Mouse (Mus musculus) E14TG2a.4 (cell line): ENCODE data around the gene Stk40.

Experiments used
- H3K27me3 ChIP-seq: 2 replicates; pipeline ENCODE4 v1.6.1; 2014; ENCODE audit warnings: low read length, control low read depth; ENCODE audit not compliant: insufficient read depth
- H3K36me3 ChIP-seq: 2 replicates; pipeline ENCODE4 v1.6.1; 2014; ENCODE audit warnings: low read length, control low read depth; ENCODE audit not compliant: insufficient read depth
- H3K4me1 ChIP-seq: replicated peaks from 2 replicates; pipeline ENCODE4 v1.6.1; 2014; ENCODE audit warnings: low read depth, low read length, control low read depth
- H3K4me3 ChIP-seq: replicated peaks from 2 replicates; pipeline ENCODE4 v1.5.1; 2014; ENCODE audit warnings: mild to moderate bottlenecking, low read length
- H3K9me3 ChIP-seq: 2 replicates; pipeline ENCODE4 v1.6.1; 2014; ENCODE audit warnings: low read length, control low read depth
- CTCF ChIP-seq: conservative IDR thresholded peaks from 2 replicates; pipeline ENCODE4 v1.5.1; 2014; ENCODE audit warnings: low read length
- NANOG ChIP-seq: IDR thresholded peaks from 2 replicates; pipeline ENCODE4 v1.6.1; 2014; ENCODE audit warnings: borderline replicate concordance, low read length, mixed read lengths
- POU5F1 ChIP-seq: IDR thresholded peaks from 2 replicates; pipeline ENCODE4 v1.6.1; 2014; ENCODE audit warnings: low read length, borderline replicate concordance

The Stk40 gene

DNA sequence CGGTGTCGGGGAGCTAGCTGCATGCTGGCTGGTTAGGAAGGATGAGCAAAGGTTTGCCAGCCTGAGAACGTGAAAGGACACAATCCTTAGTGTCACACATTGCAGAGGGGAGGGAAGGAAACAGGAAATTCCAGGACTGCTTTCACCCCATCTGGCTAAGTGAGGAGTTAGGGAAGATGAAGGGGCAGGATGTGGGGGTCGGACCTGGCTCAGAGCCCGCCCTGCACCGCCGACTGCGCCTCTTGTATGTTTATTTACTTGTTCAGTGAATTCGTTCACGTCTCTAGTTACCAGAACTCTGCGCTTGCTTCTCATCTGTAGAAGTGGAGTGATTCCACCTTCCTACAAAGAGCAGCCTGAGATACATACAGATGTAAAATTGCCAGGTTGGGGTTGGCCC is 26.7 kb downstream of the Stk40 start:
- Histone ChIP-seq H3K36me3 (peaks cover 99% of the 10 kb centered on the region), H3K27me3 (no peaks in the 10 kb centered on the region), H3K4me1 (peaks cover 36% of the 10 kb centered on the region), H3K4me3 (no peak overlapping the region), H3K9me3 (no peaks in the 10 kb centered on the region)
- no peak for TF ChIP-seq CTCF
- TF ChIP-seq NANOG: no peak
- TF ChIP-seq POU5F1: no peak

DNA sequence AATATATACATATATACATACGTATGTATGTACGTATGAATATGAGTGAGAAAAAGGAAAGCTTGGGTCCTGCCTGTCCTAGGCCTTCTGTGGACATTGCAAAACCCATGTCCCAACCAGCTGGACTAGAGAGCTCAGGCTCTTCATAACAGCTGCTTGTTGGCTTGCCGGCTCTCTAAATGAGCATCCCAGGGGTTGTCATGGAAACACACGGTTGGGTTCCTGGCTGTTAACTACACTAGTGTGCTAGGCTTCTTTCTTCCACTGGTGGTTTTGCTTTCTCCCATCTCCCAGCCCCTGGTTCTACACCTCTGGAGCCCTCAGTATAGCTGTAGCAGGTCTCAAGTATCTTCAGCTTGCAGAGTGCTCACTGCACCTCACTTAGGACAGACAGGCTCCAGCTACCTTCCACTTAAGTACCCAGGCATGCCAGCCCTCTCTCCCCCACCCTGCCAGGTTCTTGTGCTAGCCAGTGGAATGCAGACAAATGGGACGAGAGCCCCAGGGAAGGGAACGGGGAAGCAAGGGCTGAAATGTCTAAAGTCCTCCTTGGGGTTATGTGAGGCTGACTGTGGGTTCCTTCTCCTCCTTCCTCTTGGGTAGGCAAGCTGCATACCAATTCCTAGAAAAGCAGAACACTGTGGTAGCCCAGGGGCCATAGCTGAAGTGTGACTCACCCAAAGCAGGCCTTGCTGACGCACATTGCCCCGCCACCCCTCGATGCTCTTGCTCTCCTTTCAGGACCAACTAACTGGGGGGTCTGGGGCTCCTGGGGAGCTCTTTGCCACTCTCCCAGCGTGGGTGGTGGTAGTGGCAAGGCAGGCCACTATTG is 27.7 kb downstream of the Stk40 start:
- no peak for TF ChIP-seq NANOG
- no peak for TF ChIP-seq POU5F1
- TF ChIP-seq CTCF: no peak
- Histone ChIP-seq H3K27me3 (no peaks in the 10 kb centered on the region), H3K4me1 (peaks cover 40% of the 10 kb centered on the region), H3K36me3 (peaks cover 98% of the 10 kb centered on the region), H3K9me3 (no peaks in the 10 kb centered on the region), H3K4me3 (no peak overlapping the region)

DNA sequence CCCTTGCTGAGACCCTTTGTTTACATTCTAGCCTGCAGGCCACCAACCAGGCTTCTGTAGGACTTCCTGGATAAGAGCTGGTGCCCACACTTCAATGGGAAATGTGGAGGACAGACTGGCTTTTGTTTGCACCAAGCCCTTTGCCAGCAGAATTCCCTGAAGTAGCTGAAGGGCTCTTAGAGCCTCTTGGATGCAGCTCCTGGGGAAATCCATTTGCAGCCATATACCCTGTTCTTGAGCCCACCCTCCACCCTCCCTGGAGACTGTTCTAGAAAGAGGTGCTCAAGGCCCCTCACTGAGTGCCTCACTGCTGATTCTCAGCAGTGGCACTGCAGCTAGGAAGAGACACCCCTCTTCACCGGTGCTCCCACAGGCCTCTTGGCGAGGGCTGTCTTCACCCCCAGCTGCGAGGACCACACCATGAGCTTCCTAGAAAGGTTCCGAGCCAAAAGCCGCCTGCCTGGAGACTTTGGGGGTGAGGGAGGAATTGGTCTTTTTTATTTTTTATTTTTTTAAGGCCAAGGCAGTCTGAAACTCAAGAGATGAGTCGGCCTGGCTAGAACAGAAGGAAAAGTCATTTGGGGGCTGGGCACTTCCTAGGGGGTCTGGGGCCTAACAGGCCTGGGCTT is 29.0 kb downstream of the Stk40 start:
- Histone ChIP-seq H3K4me3 (no peak overlapping the region), H3K27me3 (no peaks in the 10 kb centered on the region), H3K4me1 (peaks cover 49% of the 10 kb centered on the region), H3K9me3 (no peaks in the 10 kb centered on the region), H3K36me3 (peaks cover 96% of the 10 kb centered on the region)
- TF ChIP-seq CTCF: no peak
- TF ChIP-seq POU5F1: no peak
- no peak for TF ChIP-seq NANOG

GRCm38 (mm10) chr4:126134236-126134635 is 30.5 kb downstream of the Stk40 start:
- Histone ChIP-seq H3K4me3 (no peak overlapping the region), H3K27me3 (no peaks in the 10 kb centered on the region), H3K36me3 (peaks cover 96% of the 10 kb centered on the region), H3K4me1 (peaks cover 59% of the 10 kb centered on the region), H3K9me3 (no peaks in the 10 kb centered on the region)
- TF ChIP-seq POU5F1 (no peak), NANOG (no peak), CTCF (no peak)

DNA sequence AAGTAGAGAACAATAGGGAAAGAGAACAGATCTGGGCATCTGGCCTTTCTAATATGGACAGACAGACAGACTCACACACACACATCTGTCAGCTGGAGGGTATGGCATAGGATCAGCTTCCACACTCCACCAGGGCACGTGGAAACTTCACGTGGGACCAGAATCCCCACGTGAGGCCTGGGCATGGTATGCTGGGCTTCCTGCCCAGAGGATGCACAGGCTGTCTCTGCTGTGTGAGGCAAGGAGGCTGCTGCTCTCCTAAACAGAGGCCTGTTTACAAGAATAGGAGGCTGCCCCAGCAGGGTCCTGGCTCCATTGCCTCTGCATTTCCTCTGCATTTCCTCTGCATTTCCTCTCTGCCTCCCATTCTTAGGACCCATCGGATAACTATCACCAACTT is 30.9 kb downstream of the Stk40 start:
- Histone ChIP-seq H3K36me3 (peaks cover 96% of the 10 kb centered on the region), H3K27me3 (no peaks in the 10 kb centered on the region), H3K4me1 (peaks cover 59% of the 10 kb centered on the region), H3K9me3 (no peaks in the 10 kb centered on the region), H3K4me3 (no peak overlapping the region)
- TF ChIP-seq CTCF (no peak), POU5F1 (no peak), NANOG (no peak)

DNA sequence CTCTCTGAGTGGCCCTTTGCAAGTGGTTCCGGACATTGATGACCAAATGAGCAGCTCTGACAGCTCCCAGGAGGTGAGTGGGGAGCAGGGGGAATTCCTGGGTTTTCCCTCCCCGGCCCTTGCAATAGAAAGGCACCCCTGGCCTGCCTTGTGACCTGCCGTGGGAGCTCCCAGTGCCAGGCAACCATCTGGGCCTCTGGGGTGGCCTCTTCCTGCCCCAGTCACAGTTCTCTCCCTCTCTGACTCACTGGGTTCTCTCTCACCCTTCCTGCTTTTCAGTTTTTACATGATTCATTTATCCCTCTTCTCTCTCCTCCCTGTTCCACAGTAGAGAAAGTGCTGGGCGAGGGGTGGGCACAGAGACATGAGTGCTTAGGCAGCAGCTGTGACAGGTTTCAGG is 34.0 kb downstream of the Stk40 start:
- TF ChIP-seq CTCF: no peak
- TF ChIP-seq NANOG: no peak
- no peaks in the 10 kb centered on the region for H3K27me3 ChIP-seq
- peaks cover 83% of the 10 kb centered on the region for H3K36me3 ChIP-seq
- H3K4me1 ChIP-seq: peaks cover 52% of the 10 kb centered on the region
- H3K9me3 ChIP-seq: no peaks in the 10 kb centered on the region
- no peak overlapping the region for H3K4me3 ChIP-seq

DNA sequence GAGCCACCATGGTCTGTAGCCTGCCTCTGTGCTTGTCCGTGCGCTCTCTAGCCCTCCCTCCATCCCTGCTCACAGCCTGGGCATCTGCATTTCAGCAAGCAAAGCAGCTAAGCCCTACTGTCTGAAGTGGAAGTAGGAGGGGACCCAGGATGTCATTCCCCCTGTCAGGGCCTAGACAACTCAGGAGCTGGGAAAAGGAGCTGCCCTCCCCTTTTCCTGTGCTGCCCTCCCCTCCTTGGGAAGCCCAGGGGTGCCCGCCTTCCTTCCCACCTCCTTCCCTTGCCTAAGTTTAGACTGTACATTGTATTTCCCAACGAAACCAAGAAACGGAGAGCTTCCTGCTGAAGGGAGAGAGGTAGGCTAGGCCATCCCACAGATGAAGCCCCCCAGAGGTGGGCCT is 37.3 kb downstream of the Stk40 start:
- H3K27me3 ChIP-seq: no peaks in the 10 kb centered on the region
- H3K4me1 ChIP-seq: peaks cover 36% of the 10 kb centered on the region
- H3K4me3 ChIP-seq: no peak overlapping the region
- TF ChIP-seq CTCF (no peak), POU5F1 (no peak), NANOG (no peak)
- peaks cover 51% of the 10 kb centered on the region for H3K36me3 ChIP-seq
- H3K9me3 ChIP-seq: no peaks in the 10 kb centered on the region

GRCm38 (mm10) chr4:126145396-126145795 is 41.6 kb downstream of the Stk40 start:
- H3K4me3 ChIP-seq: no peak overlapping the region
- no peak for TF ChIP-seq NANOG
- no peak for TF ChIP-seq CTCF
- no peak for TF ChIP-seq POU5F1
- peaks cover 17% of the 10 kb centered on the region for H3K36me3 ChIP-seq
- peaks cover 52% of the 10 kb centered on the region for H3K4me1 ChIP-seq
- no peaks in the 10 kb centered on the region for H3K9me3 ChIP-seq
- peaks cover 8% of the 10 kb centered on the region for H3K27me3 ChIP-seq

DNA sequence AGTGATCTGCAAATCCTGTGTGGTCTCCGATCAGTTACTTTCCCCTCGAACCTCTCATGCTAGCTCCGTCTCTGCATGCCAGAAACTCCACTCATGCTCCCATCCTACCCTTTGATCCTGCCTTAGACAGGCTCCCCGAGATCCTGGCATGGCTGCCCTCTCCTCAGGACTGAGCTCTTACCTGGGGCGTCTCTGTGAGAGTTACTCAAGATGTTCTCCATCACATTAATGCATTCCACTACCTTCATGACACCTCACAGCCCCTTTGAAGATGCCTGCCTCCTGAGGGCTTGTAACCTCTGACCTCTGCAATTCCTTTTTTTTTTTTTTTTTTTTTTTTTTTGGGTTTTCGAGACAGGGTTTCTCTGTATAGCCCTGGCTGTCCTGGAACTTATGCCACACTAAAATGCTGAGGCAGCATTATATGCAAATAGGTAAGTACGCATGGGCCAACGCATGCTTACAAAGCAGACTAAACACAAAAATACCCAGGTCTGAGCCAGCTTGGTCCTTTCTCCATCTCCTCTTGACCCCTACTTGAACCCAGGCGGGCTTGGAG is 43.3 kb downstream of the Stk40 start:
- TF ChIP-seq POU5F1 (no peak), CTCF (no peak), NANOG (no peak)
- Histone ChIP-seq H3K4me1 (peaks cover 69% of the 10 kb centered on the region), H3K36me3 (peaks cover 22% of the 10 kb centered on the region), H3K27me3 (peaks cover 8% of the 10 kb centered on the region), H3K4me3 (peak overlapping the region; percentile 88), H3K9me3 (no peaks in the 10 kb centered on the region)
